Mouse (Mus musculus) intestine, embryonic 16.5 days (tissue): Measurements from ENCODE around the gene Ugt1a9. TPM values are rescaled to one million over a fixed set of nuclear protein-coding genes. Genes with fewer than 3 reads are reported as not detected.
A peak's percentile ranks its signal among the peaks of the same experiment; 100 is the strongest.
"Not testable (repeated sequence)": the region's sequence is repeated elsewhere in the genome, so short reads cannot be mapped to it uniquely, and the experiment has no call there.

Source experiments
- ATAC-seq: fragments of 200-750 bp; cut with Nextera tagmentation; 2 replicates; pipeline ENCODE4 v1.8.0; 2017; ENCODE audit warnings: moderate TSS enrichment, moderate library complexity
- H3K27ac ChIP-seq: fragments of 300-500 bp; sonication (generic); 2 replicates; pipeline ENCODE4 v1.5.1; 2014; ENCODE audit warnings: mild to moderate bottlenecking, low read length
- H3K27me3 ChIP-seq: fragments of 300-500 bp; sonication (generic); replicated peaks from 2 replicates; pipeline ENCODE4 v1.6.1; 2014; ENCODE audit warnings: low read length, control low read depth, mixed read lengths; ENCODE audit not compliant: control insufficient read depth, insufficient read depth
- H3K36me3 ChIP-seq: fragments of 300-500 bp; sonication (generic); 2 replicates; pipeline ENCODE4 v1.6.1; 2014; ENCODE audit warnings: low read length, control low read depth; ENCODE audit not compliant: control insufficient read depth, insufficient read depth
- H3K4me1 ChIP-seq: fragments of 300-500 bp; sonication (generic); 2 replicates; pipeline ENCODE4 v1.6.1; 2014; ENCODE audit warnings: low read length, control low read depth, mixed read lengths; ENCODE audit not compliant: control insufficient read depth, insufficient read depth
- H3K4me2 ChIP-seq: fragments of 300-500 bp; sonication (generic); 2 replicates; pipeline ENCODE4 v1.6.1; 2014; ENCODE audit warnings: low read depth, low read length, control low read depth
- H3K4me3 ChIP-seq: fragments of 300-500 bp; sonication (generic); 2 replicates; pipeline ENCODE4 v1.5.1; 2014; ENCODE audit warnings: mild to moderate bottlenecking, low read length
- H3K9ac ChIP-seq: fragments of 300-500 bp; sonication (generic); 2 replicates; pipeline ENCODE4 v1.6.1; 2014; ENCODE audit warnings: low read depth, low read length
- H3K9me3 ChIP-seq: fragments of 300-500 bp; sonication (generic); 2 replicates; pipeline ENCODE4 v1.6.1; 2016; ENCODE audit warnings: low read length, control low read depth; ENCODE audit not compliant: control insufficient read depth
- WGBS: fragments of 180-500 bp; shearing (Covaris S2); extraction: QIAGEN DNeasy Blood & Tissue Kit; methylation state at CpG from one replicate; pipeline ENCODE4 v1.1.7; 2014; 5-methylcytosine and 5-hydroxymethylcytosine counted together
- polyA plus RNA-seq: library from polyadenylated mRNA; unstranded; fragments of >200 nt; fragmentation: Nextera tagmentation; extraction: Ambion mirVana; gene quantifications from 2 replicates; pipeline ENCODE4 v1.2.1, GENCODE M21; 2015

Gene Ugt1a9
- polyA plus RNA-seq, 1 experiment from 2014 or later: 17.8 TPM

GRCm38 (mm10) chr1:88143966-88144675 is 73.5 kb downstream of the Ugt1a9 start:
- peak; percentile 36 for ATAC-seq
- 0% methylated on average over 5 of the region's 5 CpGs for WGBS

GRCm38 (mm10) chr1:88145278-88145677 is 74.7 kb downstream of the Ugt1a9 start:
- 59% methylated on average over 2 of the region's 2 CpGs for WGBS
- not testable (repeated sequence) for ATAC-seq, H3K27me3 ChIP-seq, H3K4me3 ChIP-seq, H3K9me3 ChIP-seq, H3K4me2 ChIP-seq, H3K9ac ChIP-seq, H3K4me1 ChIP-seq, H3K36me3 ChIP-seq, H3K27ac ChIP-seq

More at GRCm38 (mm10) chr1:88143966-88144675, 73.5 kb downstream of the Ugt1a9 start:
- not testable (repeated sequence) for H3K4me2 ChIP-seq, H3K27ac ChIP-seq, H3K27me3 ChIP-seq, H3K36me3 ChIP-seq, H3K9me3 ChIP-seq, H3K4me1 ChIP-seq, H3K9ac ChIP-seq, H3K4me3 ChIP-seq

GRCm38 (mm10) chr1:88150133-88150532 is 79.5 kb downstream of the Ugt1a9 start:
- H3K27ac ChIP-seq, H3K36me3 ChIP-seq, H3K4me3 ChIP-seq, H3K4me2 ChIP-seq, H3K9ac ChIP-seq, H3K27me3 ChIP-seq, H3K4me1 ChIP-seq, H3K9me3 ChIP-seq: not testable (repeated sequence)
- WGBS: 75% methylated on average over 2 of the region's 2 CpGs
- ATAC-seq: 0 out of 2 replicates have a peak, but pooled peaks have one; percentile 59

- peak; percentile 50; the same call in 1 of the 2 replicates for ATAC-seq
- no peak overlapping the region for H3K9ac ChIP-seq
Measured at GRCm38 (mm10) chr1:88158430-88158829, 87.8 kb downstream of the Ugt1a9 start.

GRCm38 (mm10) chr1:88165711-88166110 is 95.1 kb downstream of the Ugt1a9 start, which contains the start of gene Ugt1a5:
TSS of gene Ugt1a5 (plus strand) at chr1:88166012.
- H3K4me1 ChIP-seq: no peaks in the 10 kb centered on the region
- WGBS: 76% methylated on average over 5 of the region's 5 CpGs
- H3K27me3 ChIP-seq: no peaks in the 10 kb centered on the region
- H3K4me2 ChIP-seq: no peak within 1 kb of the TSS
- no peak within 1 kb of the TSS for H3K9ac ChIP-seq
- ATAC-seq: no peak
- H3K9me3 ChIP-seq: no peaks in the 10 kb centered on the region
- no peak within 1 kb of the TSS for H3K27ac ChIP-seq
- H3K36me3 ChIP-seq: no peaks in the 10 kb centered on the region
- no peak within 1 kb of the TSS for H3K4me3 ChIP-seq

More at GRCm38 (mm10) chr1:88158430-88158829, 87.8 kb downstream of the Ugt1a9 start:
- Histone ChIP-seq H3K4me2 (no peak overlapping the region), H3K27me3 (no peaks in the 10 kb centered on the region), H3K27ac (no peak overlapping the region), H3K9me3 (no peaks in the 10 kb centered on the region), H3K4me1 (no peaks in the 10 kb centered on the region), H3K4me3 (no peak overlapping the region), H3K36me3 (no peaks in the 10 kb centered on the region)
- WGBS: 43% methylated on average over 2 of the region's 2 CpGs

- H3K4me2 ChIP-seq, ATAC-seq, H3K9ac ChIP-seq, H3K36me3 ChIP-seq, H3K27ac ChIP-seq, H3K27me3 ChIP-seq, H3K9me3 ChIP-seq, H3K4me1 ChIP-seq, H3K4me3 ChIP-seq: not testable (repeated sequence)
- WGBS: 61% methylated on average over 5 of the region's 7 CpGs
Measured at GRCm38 (mm10) chr1:88172190-88172589, 101.6 kb downstream of the Ugt1a9 start.

- no peak overlapping the region for H3K4me3 ChIP-seq
- no peak overlapping the region for H3K4me2 ChIP-seq
- H3K9ac ChIP-seq: no peak overlapping the region
- ATAC-seq: no peak
- 0 out of 2 replicates have a peak, but pooled peaks cover 3% of the 10 kb centered on the region for H3K9me3 ChIP-seq
- no peaks in the 10 kb centered on the region for H3K4me1 ChIP-seq
- 82% methylated on average over 1 of the region's 1 CpGs for WGBS
- no peaks in the 10 kb centered on the region for H3K27me3 ChIP-seq
- H3K27ac ChIP-seq: no peak overlapping the region
- H3K36me3 ChIP-seq: no peaks in the 10 kb centered on the region
Measured at GRCm38 (mm10) chr1:88179657-88180056, 109.1 kb downstream of the Ugt1a9 start.

GRCm38 (mm10) chr1:88186325-88186935 is 115.8 kb downstream of the Ugt1a9 start:
- no peak for ATAC-seq
- no peak overlapping the region for H3K4me2 ChIP-seq
- H3K27ac ChIP-seq: no peak overlapping the region
- H3K9ac ChIP-seq: no peak overlapping the region
- no peaks in the 10 kb centered on the region for H3K4me1 ChIP-seq
- no peaks in the 10 kb centered on the region for H3K36me3 ChIP-seq
- no peaks in the 10 kb centered on the region for H3K9me3 ChIP-seq
- 74% methylated on average over 5 of the region's 5 CpGs for WGBS
- no peak overlapping the region for H3K4me3 ChIP-seq
- H3K27me3 ChIP-seq: no peaks in the 10 kb centered on the region

- ATAC-seq: no peak
- no peak overlapping the region for H3K9ac ChIP-seq
- no peak overlapping the region for H3K4me2 ChIP-seq
- no peaks in the 10 kb centered on the region for H3K27me3 ChIP-seq
- H3K4me3 ChIP-seq: no peak overlapping the region
- H3K27ac ChIP-seq: no peak overlapping the region
- H3K4me1 ChIP-seq: no peaks in the 10 kb centered on the region
- no peaks in the 10 kb centered on the region for H3K9me3 ChIP-seq
- 75% methylated on average over 3 of the region's 3 CpGs for WGBS
- H3K36me3 ChIP-seq: no peaks in the 10 kb centered on the region
Measured at GRCm38 (mm10) chr1:88192136-88192535, 121.5 kb downstream of the Ugt1a9 start.
